Mouse (Mus musculus): ENCODE results near the gene Gm20695. TPM values are rescaled to one million over a fixed set of nuclear protein-coding genes. Genes with fewer than 3 reads are reported as not detected.
"Not testable (repeated sequence)": the region's sequence is repeated elsewhere in the genome, so short reads cannot be mapped to it uniquely, and the experiment has no call there.

Gm20695 gene
- polyA plus RNA-seq, 1 experiment from 2014 or later, result 0.71 TPM

- not testable (repeated sequence) for H3K4me2 ChIP-seq (ENCODE audit: low read depth, low read length); H3K36me3 ChIP-seq (ENCODE audit: control insufficient read depth, insufficient read depth); H3K27me3 ChIP-seq (ENCODE audit: control insufficient read depth, insufficient read depth, low read depth, low read length); H3K9ac ChIP-seq (ENCODE audit: low read depth, low read length); H3K27ac ChIP-seq (ENCODE audit: low read length); ATAC-seq (ENCODE audit: low read depth); H3K9me3 ChIP-seq (replicated peaks; ENCODE audit: control insufficient read depth, low read length); H3K4me3 ChIP-seq (ENCODE audit: low read depth, low read length)
- H3K4me1 ChIP-seq (ENCODE audit: control insufficient read depth, low read depth, low read length), result peaks cover 12% of the 10 kb centered on the region
- WGBS (ENCODE audit: insufficient replicate concordance), result 79% methylated on average over 13 of the region's 13 CpGs
Measured at GRCm38 (mm10) chr16:3851301-3851700, 33.1 kb upstream of the Gm20695 start.

- no peak for ATAC-seq (ENCODE audit: low read depth)
- Histone ChIP-seq H3K9ac (ENCODE audit: low read depth, low read length) (no peak overlapping the region), H3K27ac (ENCODE audit: low read length) (no peak overlapping the region), H3K4me1 (ENCODE audit: control insufficient read depth, low read depth, low read length) (peaks cover 4% of the 10 kb centered on the region), H3K27me3 (ENCODE audit: control insufficient read depth, insufficient read depth, low read depth, low read length) (no peaks in the 10 kb centered on the region), H3K4me3 (ENCODE audit: low read depth, low read length) (no peak overlapping the region), H3K4me2 (ENCODE audit: low read depth, low read length) (no peak overlapping the region), H3K36me3 (ENCODE audit: control insufficient read depth, insufficient read depth) (no peaks in the 10 kb centered on the region), H3K9me3 (replicated peaks; ENCODE audit: control insufficient read depth, low read length) (no peaks in the 10 kb centered on the region)
- WGBS (ENCODE audit: insufficient replicate concordance), result 59% methylated on average over 12 of the region's 12 CpGs
Measured at GRCm38 (mm10) chr16:3852586-3852985, 31.9 kb upstream of the Gm20695 start.

- WGBS (ENCODE audit: insufficient replicate concordance), result 68% methylated on average over 11 of the region's 11 CpGs
- H3K4me1 ChIP-seq (ENCODE audit: control insufficient read depth, low read depth, low read length), result no peaks in the 10 kb centered on the region; the same call in 1 of the 2 replicates
- H3K27ac ChIP-seq (ENCODE audit: low read length), result no peak overlapping the region
- H3K9ac ChIP-seq (ENCODE audit: low read depth, low read length), result no peak overlapping the region
- H3K27me3 ChIP-seq (ENCODE audit: control insufficient read depth, insufficient read depth, low read depth, low read length), result no peaks in the 10 kb centered on the region
- no peak overlapping the region for H3K4me2 ChIP-seq (ENCODE audit: low read depth, low read length)
- H3K9me3 ChIP-seq (replicated peaks; ENCODE audit: control insufficient read depth, low read length), result no peaks in the 10 kb centered on the region
- no peaks in the 10 kb centered on the region for H3K36me3 ChIP-seq (ENCODE audit: control insufficient read depth, insufficient read depth)
- no peak for ATAC-seq (ENCODE audit: low read depth)
- no peak overlapping the region for H3K4me3 ChIP-seq (ENCODE audit: low read depth, low read length)
Measured at GRCm38 (mm10) chr16:3854437-3855182, 29.8 kb upstream of the Gm20695 start.

GRCm38 (mm10) chr16:3855776-3856175 is 28.7 kb upstream of the Gm20695 start:
- H3K4me2 ChIP-seq (ENCODE audit: low read depth, low read length), result no peak overlapping the region
- H3K27me3 ChIP-seq (ENCODE audit: control insufficient read depth, insufficient read depth, low read depth, low read length), result no peaks in the 10 kb centered on the region
- H3K36me3 ChIP-seq (ENCODE audit: control insufficient read depth, insufficient read depth), result no peaks in the 10 kb centered on the region; the same call in 1 of the 2 replicates
- no peak overlapping the region for H3K27ac ChIP-seq (ENCODE audit: low read length)
- no peaks in the 10 kb centered on the region; the same call in 1 of the 2 replicates for H3K4me1 ChIP-seq (ENCODE audit: control insufficient read depth, low read depth, low read length)
- 21% methylated on average over 1 of the region's 1 CpGs for WGBS (ENCODE audit: insufficient replicate concordance)
- H3K4me3 ChIP-seq (ENCODE audit: low read depth, low read length), result no peak overlapping the region
- H3K9ac ChIP-seq (ENCODE audit: low read depth, low read length), result no peak overlapping the region
- no peaks in the 10 kb centered on the region for H3K9me3 ChIP-seq (replicated peaks; ENCODE audit: control insufficient read depth, low read length)
- ATAC-seq (ENCODE audit: low read depth), result no peak

- ATAC-seq (ENCODE audit: low read depth), result no peak
- Histone ChIP-seq H3K4me2 (ENCODE audit: low read depth, low read length) (no peak overlapping the region), H3K27ac (ENCODE audit: low read length) (no peak overlapping the region), H3K4me3 (ENCODE audit: low read depth, low read length) (no peak overlapping the region), H3K27me3 (ENCODE audit: control insufficient read depth, insufficient read depth, low read depth, low read length) (no peaks in the 10 kb centered on the region), H3K36me3 (ENCODE audit: control insufficient read depth, insufficient read depth) (no peaks in the 10 kb centered on the region; the same call in none of the 2 replicates), H3K4me1 (ENCODE audit: control insufficient read depth, low read depth, low read length) (no peaks in the 10 kb centered on the region), H3K9ac (ENCODE audit: low read depth, low read length) (no peak overlapping the region), H3K9me3 (replicated peaks; ENCODE audit: control insufficient read depth, low read length) (no peaks in the 10 kb centered on the region)
- WGBS (ENCODE audit: insufficient replicate concordance), result 31% methylated on average over 4 of the region's 4 CpGs
Measured at GRCm38 (mm10) chr16:3859254-3859653, 25.2 kb upstream of the Gm20695 start.

GRCm38 (mm10) chr16:3871815-3872214 is 12.6 kb upstream of the Gm20695 start:
- no peaks in the 10 kb centered on the region for H3K27me3 ChIP-seq (ENCODE audit: control insufficient read depth, insufficient read depth, low read depth, low read length)
- H3K27ac ChIP-seq (ENCODE audit: low read length), result no peak overlapping the region
- peak overlapping the region; percentile 69 for H3K4me3 ChIP-seq (ENCODE audit: low read depth, low read length)
- H3K4me1 ChIP-seq (ENCODE audit: control insufficient read depth, low read depth, low read length), result peaks cover 19% of the 10 kb centered on the region
- no peaks in the 10 kb centered on the region for H3K9me3 ChIP-seq (replicated peaks; ENCODE audit: control insufficient read depth, low read length)
- H3K9ac ChIP-seq (ENCODE audit: low read depth, low read length), result peak overlapping the region; percentile 60
- WGBS (ENCODE audit: insufficient replicate concordance), result 3% methylated on average over 16 of the region's 16 CpGs
- ATAC-seq (ENCODE audit: low read depth), result no peak
- peak overlapping the region; percentile 81 for H3K4me2 ChIP-seq (ENCODE audit: low read depth, low read length)
- peaks cover 3% of the 10 kb centered on the region; the same call in 1 of the 2 replicates for H3K36me3 ChIP-seq (ENCODE audit: control insufficient read depth, insufficient read depth)

- Histone ChIP-seq H3K9ac (ENCODE audit: low read depth, low read length) (peak within 1 kb of the TSS; percentile 60), H3K27me3 (ENCODE audit: control insufficient read depth, insufficient read depth, low read depth, low read length) (no peaks in the 10 kb centered on the region), H3K4me3 (ENCODE audit: low read depth, low read length) (peak within 1 kb of the TSS; percentile 69), H3K27ac (ENCODE audit: low read length) (0 out of 2 replicates have a peak within 1 kb of the TSS, but pooled peaks have one; percentile 3), H3K9me3 (replicated peaks; ENCODE audit: control insufficient read depth, low read length) (no peaks in the 10 kb centered on the region), H3K4me2 (ENCODE audit: low read depth, low read length) (peak within 1 kb of the TSS; percentile 81), H3K4me1 (ENCODE audit: control insufficient read depth, low read depth, low read length) (peaks cover 19% of the 10 kb centered on the region), H3K36me3 (ENCODE audit: control insufficient read depth, insufficient read depth) (peaks cover 3% of the 10 kb centered on the region; the same call in 1 of the 2 replicates)
- peak; percentile 92 for ATAC-seq (ENCODE audit: low read depth)
- WGBS (ENCODE audit: insufficient replicate concordance), result 6% methylated on average over 47 of the region's 47 CpGs
Measured at GRCm38 (mm10) chr16:3872216-3873047, 12.0 kb upstream of the Gm20695 start, which contains the start of gene Naa60. Gene Naa60 (plus strand): TSS chr16:3872375.

GRCm38 (mm10) chr16:3876346-3876745 is 8.1 kb upstream of the Gm20695 start:
- ATAC-seq (ENCODE audit: low read depth), result no peak
- H3K9ac ChIP-seq (ENCODE audit: low read depth, low read length), result no peak overlapping the region

More at GRCm38 (mm10) chr16:3876346-3876745, 8.1 kb upstream of the Gm20695 start:
- no peak overlapping the region for H3K4me3 ChIP-seq (ENCODE audit: low read depth, low read length)
- 74% methylated on average over 4 of the region's 4 CpGs for WGBS (ENCODE audit: insufficient replicate concordance)
- H3K4me2 ChIP-seq (ENCODE audit: low read depth, low read length), result no peak overlapping the region
- H3K9me3 ChIP-seq (replicated peaks; ENCODE audit: control insufficient read depth, low read length), result no peaks in the 10 kb centered on the region
- H3K27ac ChIP-seq (ENCODE audit: low read length), result no peak overlapping the region
- no peaks in the 10 kb centered on the region for H3K36me3 ChIP-seq (ENCODE audit: control insufficient read depth, insufficient read depth)
- H3K4me1 ChIP-seq (ENCODE audit: control insufficient read depth, low read depth, low read length), result peaks cover 16% of the 10 kb centered on the region
- no peaks in the 10 kb centered on the region for H3K27me3 ChIP-seq (ENCODE audit: control insufficient read depth, insufficient read depth, low read depth, low read length)
